In genomic region chr1:90369287-90369686, GRCm38 (mm10) we compare ENCODE assay signal across 11 mouse cellular contexts.
A peak's percentile ranks its signal among the peaks of the same experiment; 100 is the strongest.
DNase-seq lines count a peak whose midpoint lies in the region; ATAC-seq and TF ChIP-seq lines count a peak whose summit lies in the region.
"Had no signal": no experiment of that assay in that cellular context is flagged by ENCODE, and none has a peak within 500 bp of the region (broad histone marks: within the 10 kb centered on the region; RNA-seq: fewer than 3 reads in every experiment).

No protein-coding gene starts in this region.

- H3K36me3 ChIP-seq in kidney, postnatal 0 days (ENCODE audit: insufficient read depth, low read length) = no peaks in the 10 kb centered on the region
- H3K36me3 ChIP-seq in kidney, embryonic 16.5 days (ENCODE audit: insufficient read depth, low read length) = no peaks in the 10 kb centered on the region
- H3K36me3 ChIP-seq in CH12.LX (replicated peaks in 1 of 2; ENCODE audit: control insufficient read depth in 1 of 2, insufficient read depth in 1 of 2, low read length in 1 of 2) = no peaks in the 10 kb centered on the region
- H3K36me3 ChIP-seq: lung, embryonic 15.5 days had no signal

- no peak overlapping the region for H3K4me2 ChIP-seq in kidney, postnatal 0 days (ENCODE audit: low read length)
- H3K4me2 ChIP-seq in kidney, embryonic 16.5 days (replicated peaks; ENCODE audit: low read depth, low read length) = no peak overlapping the region
- H3K4me2 ChIP-seq in CH12.LX (ENCODE audit: insufficient read depth, low read depth, poor library complexity, severe bottlenecking) = peak overlapping the region; percentile 5; the same call in 1 of the 2 replicates
- H3K4me2 ChIP-seq: lung, embryonic 15.5 days had no signal

- H3K9me3 ChIP-seq in kidney, postnatal 0 days (replicated peaks; ENCODE audit: low read length) = no peaks in the 10 kb centered on the region
- H3K9me3 ChIP-seq in kidney, embryonic 16.5 days (ENCODE audit: low read length) = peaks cover 5% of the 10 kb centered on the region; the same call in 1 of the 2 replicates
- H3K9me3 ChIP-seq in CH12.LX (replicated peaks; ENCODE audit: low read length) = peaks cover 9% of the 10 kb centered on the region
- H3K9me3 ChIP-seq: lung, embryonic 15.5 days had no signal

- H3K4me3 ChIP-seq in kidney, postnatal 0 days (replicated peaks; ENCODE audit: low read depth, low read length) = no peak overlapping the region
- no peak overlapping the region for H3K4me3 ChIP-seq in kidney, embryonic 16.5 days (ENCODE audit: low read length)
- peak overlapping the region in 1 of 3 experiments; percentile 41 for H3K4me3 ChIP-seq in CH12.LX (replicated peaks in 1 of 3; ENCODE audit: low read depth in 2 of 3, low read length in 2 of 3, poor library complexity in 1 of 3)
- H3K4me3 ChIP-seq: lung, embryonic 15.5 days; myocyte had no signal

- peak; percentile 42 for DNase-seq in kidney, postnatal 0 days (ENCODE audit: low spot score)
- peak; percentile 91 for DNase-seq in CH12.LX (ENCODE audit: extremely low read depth)
- peak; percentile 4 for DNase-seq in c-Kit-positive CD71-positive TER-119-negative erythroid progenitor cells, embryonic 14.5 days (ENCODE audit: low read depth)
- peak; percentile 24 for DNase-seq in lung, postnatal 25 days (ENCODE audit: low spot score)
- no peak for DNase-seq in left cerebral cortex, postnatal 10 days (ENCODE audit: extremely low spot score in 1 of 2, low spot score in 2 of 2)
- no peak for DNase-seq in adrenal gland, adult 2 months
- no peak for DNase-seq in cerebellum, postnatal 25 days

- intact Hi-C loops in left cerebral cortex, postnatal 10 days (cut with DNase I) = no loop called here

- H3K27ac ChIP-seq in kidney, postnatal 0 days = no peak overlapping the region
- no peak overlapping the region for H3K27ac ChIP-seq in kidney, embryonic 16.5 days (ENCODE audit: low read length)
- peak overlapping the region; percentile 23 for H3K27ac ChIP-seq in CH12.LX (ENCODE audit: insufficient read depth, low read depth)
- H3K27ac ChIP-seq: lung, embryonic 15.5 days had no signal

- ATAC-seq in kidney, postnatal 0 days (replicated peaks; ENCODE audit: low FRiP score, low read depth) = no peak
- ATAC-seq in kidney, embryonic 16.5 days (ENCODE audit: low FRiP score, low TSS enrichment) = no peak
- ATAC-seq: hindbrain, embryonic 16.5 days had no signal

- in situ Hi-C loops in CH12.LX (cut with MboI; ENCODE audit: low pct_ligation_motif_present, low pct_unique_long_range_greater_than_20kb, low sequenced_read_pairs) = loop anchor here (25.0 kb wide), 1 partner anchor 218 kb away; no protein-coding TSS in a partner anchor

- peak; percentile 47 for TF ChIP-seq CTCF in kidney, postnatal 0 days (IDR thresholded peaks at IDR 0.05; ENCODE audit: low read depth)
- peak; percentile 12 to 61; a peak in 2 of 4 replicates for TF ChIP-seq CTCF in CH12.LX (conservative IDR thresholded peaks at IDR 0.05 in 1 of 2, IDR thresholded peaks at IDR 0.05 in 1 of 2; ENCODE audit: low read depth in 2 of 2, low read length in 2 of 2)

- TF ChIP-seq POLR2A in CH12.LX (IDR thresholded peaks at IDR 0.05; ENCODE audit: low read depth, low read length) = peak; percentile 20; the same call in 1 of the 2 replicates

- H3K9ac ChIP-seq in kidney, postnatal 0 days (ENCODE audit: low read depth, low read length) = no peak overlapping the region
- H3K9ac ChIP-seq in kidney, embryonic 16.5 days (replicated peaks; ENCODE audit: low read length) = no peak overlapping the region
- peak overlapping the region; percentile 18; the same call in 1 of the 2 replicates for H3K9ac ChIP-seq in CH12.LX (ENCODE audit: insufficient read depth, low read depth)
- H3K9ac ChIP-seq: lung, embryonic 15.5 days had no signal

- H3K27me3 ChIP-seq in kidney, postnatal 0 days (ENCODE audit: insufficient read depth, low read length) = no peaks in the 10 kb centered on the region
- no peaks in the 10 kb centered on the region for H3K27me3 ChIP-seq in kidney, embryonic 16.5 days (ENCODE audit: insufficient read depth, low read length)
- no peaks in the 10 kb centered on the region for H3K27me3 ChIP-seq in CH12.LX (replicated peaks)
- H3K27me3 ChIP-seq: lung, embryonic 15.5 days had no signal

- TF ChIP-seq RAD21 in CH12.LX (IDR thresholded peaks at IDR 0.05; ENCODE audit: low read depth, low read length) = peak; percentile 30

- no peak for TF ChIP-seq EP300 in CH12.LX (IDR thresholded peaks at IDR 0.05; ENCODE audit: low read length)

- dilution Hi-C loops in CH12.LX (cut with MboI; ENCODE audit: extremely low pct_ligation_motif_present, extremely low pct_unique_long_range_greater_than_20kb, low sequenced_read_pairs) = no loop called here

- H3K79me2 ChIP-seq in CH12.LX (replicated peaks; ENCODE audit: control insufficient read depth, extremely low read depth, insufficient read depth, poor library complexity, severe bottlenecking) = no peaks in the 10 kb centered on the region

- no peaks in the 10 kb centered on the region for H3K4me1 ChIP-seq in kidney, postnatal 0 days (replicated peaks; ENCODE audit: insufficient read depth, low read length)
- peaks cover under 1% of the 10 kb centered on the region; the same call in 1 of the 2 replicates for H3K4me1 ChIP-seq in kidney, embryonic 16.5 days (ENCODE audit: insufficient read depth, low read length)
- peaks cover 10 to 29% of the 10 kb centered on the region in 2 experiments; a peak in 3 of 4 replicates for H3K4me1 ChIP-seq in CH12.LX (ENCODE audit: control insufficient read depth in 1 of 2, insufficient read depth in 2 of 2)
- H3K4me1 ChIP-seq: lung, embryonic 15.5 days had no signal

- 70% methylated on average over 2 of the region's 2 CpGs for WGBS in kidney, postnatal 0 days
- WGBS in kidney, embryonic 16.5 days = 64% methylated on average over 2 of the region's 2 CpGs

TF ChIP-seq in CH12.LX, 34 proteins besides CTCF, POLR2A, EP300 and RAD21:
- TF ChIP-seq JUN (IDR thresholded peaks at IDR 0.05; ENCODE audit: insufficient read depth, low read depth, low read length) (no peak), KAT2A (IDR thresholded peaks at IDR 0.05; ENCODE audit: insufficient replicate concordance, low read length) (no peak), MXI1 (IDR thresholded peaks at IDR 0.05; ENCODE audit: low read depth, low read length) (no peak), USF2 (conservative IDR thresholded peaks at IDR 0.05; ENCODE audit: low read depth, low read length) (no peak), MAX (IDR thresholded peaks at IDR 0.05; ENCODE audit: low read length) (0 out of 2 replicates have a peak, but pooled peaks have one; percentile 48), SMC3 (IDR thresholded peaks at IDR 0.05; ENCODE audit: low read depth, low read length) (peak; percentile 27), UBTF (IDR thresholded peaks at IDR 0.05; ENCODE audit: low read depth, low read length) (no peak), IRF4 (IDR thresholded peaks at IDR 0.05; ENCODE audit: low read depth, low read length) (no peak), ELF1 (IDR thresholded peaks at IDR 0.05; ENCODE audit: low read depth, low read length) (0 out of 2 replicates have a peak, but pooled peaks have one; percentile 27)
TF ChIP-seq in CH12.LX: peak in this region for 3.

Comparison
In these comparisons a context has a peak if more than half of its experiments do, and no peak if none do; other contexts are left out.
1. DNase-seq: peak in kidney, postnatal 0 days (single experiment), CH12.LX (single experiment), c-Kit-positive CD71-positive TER-119-negative erythroid progenitor cells, embryonic 14.5 days (single experiment) and lung, postnatal 25 days (single experiment); none in left cerebral cortex, postnatal 10 days (0 of 2), adrenal gland, adult 2 months (single experiment) and cerebellum, postnatal 25 days (0 of 2).